Mouse (Mus musculus): Measurements from ENCODE around the gene Gm11397. TPM values are rescaled to one million over a fixed set of nuclear protein-coding genes. Genes with fewer than 3 reads are reported as not detected.
"Not testable (repeated sequence)": the region's sequence is repeated elsewhere in the genome, so short reads cannot be mapped to it uniquely, and the experiment has no call there.

The Gm11397 gene
- polyA plus RNA-seq (2015; fragmentation: Nextera tagmentation; extraction: Ambion mirVana), result not detected in 2 replicates

GRCm38 (mm10) chr13:33395461-33395860 is at the start of gene Gm11397:
Gene Gm11397 (plus strand): TSS chr13:33395761.
- H3K27me3 ChIP-seq; H3K9ac ChIP-seq; H3K9me3 ChIP-seq (replicated peaks); H3K27ac ChIP-seq; ATAC-seq (ENCODE audit: low read depth); DNase-seq; H3K4me1 ChIP-seq (replicated peaks); H3K4me2 ChIP-seq; H3K36me3 ChIP-seq; H3K4me3 ChIP-seq (replicated peaks): not testable (repeated sequence)
- 54% methylated on average over 2 of the region's 2 CpGs for WGBS (ENCODE audit: insufficient replicate concordance)

- WGBS (ENCODE audit: insufficient replicate concordance), result 100% methylated on average over 1 of the region's 1 CpGs
- DNase-seq, result not testable (repeated sequence)
Observed at GRCm38 (mm10) chr13:33356666-33357065, 38.9 kb upstream of the Gm11397 start.

GRCm38 (mm10) chr13:33432714-33433113 is 37.2 kb downstream of the Gm11397 start:
- not testable (repeated sequence) for H3K9me3 ChIP-seq (replicated peaks); H3K4me1 ChIP-seq (replicated peaks); H3K4me3 ChIP-seq (replicated peaks); H3K9ac ChIP-seq; ATAC-seq (ENCODE audit: low read depth); DNase-seq; H3K27me3 ChIP-seq; H3K27ac ChIP-seq; H3K4me2 ChIP-seq; H3K36me3 ChIP-seq

More at GRCm38 (mm10) chr13:33356666-33357065, 38.9 kb upstream of the Gm11397 start:
- not testable (repeated sequence) for H3K4me1 ChIP-seq (replicated peaks); H3K4me3 ChIP-seq (replicated peaks); H3K27ac ChIP-seq; ATAC-seq (ENCODE audit: low read depth); H3K9ac ChIP-seq; H3K9me3 ChIP-seq (replicated peaks); H3K27me3 ChIP-seq; H3K4me2 ChIP-seq; H3K36me3 ChIP-seq

Other genes starting within 250 kb of the Gm11397 start
- not detected in 2 replicates for gene Serpinb9c, start 236.0 kb upstream of the Gm11397 start, polyA plus RNA-seq (2015; fragmentation: Nextera tagmentation; extraction: Ambion mirVana)
- not detected in 2 replicates for gene Serpinb9d, start 202.8 kb upstream of the Gm11397 start, polyA plus RNA-seq (2015; fragmentation: Nextera tagmentation; extraction: Ambion mirVana)
- gene Serpinb9e, start 146.1 kb upstream of the Gm11397 start, polyA plus RNA-seq (2015; fragmentation: Nextera tagmentation; extraction: Ambion mirVana), result not detected in 2 replicates
- gene Serpinb9f, start 71.7 kb upstream of the Gm11397 start, polyA plus RNA-seq (2015; fragmentation: Nextera tagmentation; extraction: Ambion mirVana), result not detected in 2 replicates
- not detected in 2 replicates for gene Serpinb9g, start 89.0 kb downstream of the Gm11397 start, polyA plus RNA-seq (2015; fragmentation: Nextera tagmentation; extraction: Ambion mirVana)